Mouse (Mus musculus) brain, embryonic 14.5 days (tissue): Measurements from ENCODE around the gene Mob1a. TPM values are rescaled to one million over a fixed set of nuclear protein-coding genes. Genes with fewer than 3 reads are reported as not detected.

Source experiments
- DNase-seq: peaks from one replicate; pipeline ENCODE4 v3.0.0-alpha.2; 2011; ENCODE audit warnings: low read depth
- CTCF ChIP-seq: fragments of 200-500 bp; IDR thresholded peaks from 2 replicates; pipeline ENCODE4 v1.5.1; 2012; ENCODE audit warnings: inconsistent platforms, mild to moderate bottlenecking, moderate library complexity, borderline replicate concordance; ENCODE audit not compliant: insufficient read depth, insufficient read length; ENCODE audit errors: extremely low read depth
- POLR2A ChIP-seq: fragments of 200-500 bp; IDR thresholded peaks from 2 replicates; pipeline ENCODE4 v1.6.1; 2012; ENCODE audit warnings: mild to moderate bottlenecking, inconsistent platforms, borderline replicate concordance; ENCODE audit not compliant: poor library complexity, insufficient read depth, insufficient read length, severe bottlenecking; ENCODE audit errors: extremely low read depth
- polyA plus RNA-seq: library from polyadenylated mRNA; depleted of rRNA; stranded (reverse); fragments of >200 nt; gene quantifications from 2 replicates; pipeline ENCODE4 v1.2.3, GENCODE M21; 2012

Gene Mob1a
- polyA plus RNA-seq, 1 experiment, result 27.0 TPM

DNA sequence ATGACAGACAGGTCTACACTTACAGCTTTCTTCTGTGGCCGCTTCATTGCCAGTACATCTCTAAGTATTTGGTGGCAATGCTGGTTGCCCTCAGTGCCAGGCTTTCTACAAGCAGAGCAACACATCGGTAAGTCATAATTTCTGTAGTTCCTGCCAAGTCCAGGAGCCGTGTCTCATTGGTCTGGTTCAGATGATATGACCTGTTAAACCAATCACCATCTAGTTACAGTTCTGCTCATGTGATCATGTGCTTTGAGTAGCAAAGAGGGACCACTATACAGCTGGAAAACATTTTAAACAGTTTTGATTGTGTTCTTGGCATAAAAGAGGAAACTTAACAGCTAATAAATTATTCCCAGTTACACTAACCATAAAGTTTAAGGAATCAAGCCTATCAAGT lies 22.1 kb downstream of the Mob1a start:
- no peak for DNase-seq
- TF ChIP-seq CTCF, result no peak
- TF ChIP-seq POLR2A, result no peak

DNA sequence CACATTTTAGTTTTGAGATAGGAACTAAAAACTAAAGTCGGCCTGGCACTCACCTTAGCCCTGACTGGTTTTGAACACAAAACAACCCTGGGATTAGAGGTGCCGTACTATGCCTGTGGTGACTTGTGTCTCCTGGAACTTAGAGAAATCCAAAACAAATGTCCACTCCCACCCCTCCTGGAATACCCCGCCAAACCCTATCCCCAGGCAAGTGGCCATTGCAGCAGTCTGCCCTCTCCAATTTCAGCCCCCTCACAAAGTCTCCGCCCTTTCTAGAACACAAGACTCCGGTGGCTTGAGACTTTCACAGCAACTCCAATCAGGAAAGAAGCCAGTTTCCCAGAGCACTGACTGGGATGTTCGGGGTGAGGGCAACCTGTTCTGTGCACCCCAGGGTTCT lies 23.1 kb downstream of the Mob1a start, which contains the start of gene Bola3:
Gene Bola3, plus strand, starts transcription at position 275 of the 400 bp plus-strand sequence.
- DNase-seq, result no peak
- TF ChIP-seq CTCF (no peak), POLR2A (no peak)

DNA sequence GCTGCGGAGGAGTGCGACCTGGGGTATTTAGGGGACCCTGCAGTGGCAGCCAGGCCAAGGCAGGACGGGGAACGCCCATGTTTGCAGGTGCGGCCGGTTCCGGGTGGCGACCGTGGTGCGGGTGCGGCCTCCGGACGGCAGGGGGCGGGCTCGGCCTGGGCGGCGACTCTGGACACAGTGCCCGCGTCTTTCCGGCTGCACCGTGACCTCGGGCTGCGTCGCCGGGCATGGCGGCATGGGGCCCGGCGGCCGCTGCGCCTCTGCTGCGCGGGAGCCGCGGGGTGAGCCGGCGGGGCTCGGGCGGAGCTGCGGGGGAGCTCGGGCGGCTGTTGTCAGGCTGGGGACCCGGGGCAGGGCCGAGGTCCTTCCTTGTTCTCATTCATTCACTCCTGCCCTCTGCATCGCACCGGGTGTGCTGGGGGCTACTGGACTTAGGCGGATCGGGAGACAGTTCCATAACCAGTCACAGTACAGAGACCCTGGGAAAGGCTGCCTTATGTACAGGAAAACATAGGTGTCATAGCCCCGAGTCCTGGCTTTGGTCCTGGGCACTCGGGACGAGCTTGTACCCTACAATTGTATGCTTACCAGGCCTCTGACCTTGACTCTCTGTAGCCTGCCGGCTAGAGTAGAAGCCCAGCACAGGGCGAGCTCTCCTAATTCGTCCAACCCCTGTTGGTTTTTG lies 23.6 kb downstream of the Mob1a start:
- TF ChIP-seq POLR2A, result peak; percentile 96
- TF ChIP-seq CTCF, result peak; percentile 82
- DNase-seq, result peak; percentile 82

DNA sequence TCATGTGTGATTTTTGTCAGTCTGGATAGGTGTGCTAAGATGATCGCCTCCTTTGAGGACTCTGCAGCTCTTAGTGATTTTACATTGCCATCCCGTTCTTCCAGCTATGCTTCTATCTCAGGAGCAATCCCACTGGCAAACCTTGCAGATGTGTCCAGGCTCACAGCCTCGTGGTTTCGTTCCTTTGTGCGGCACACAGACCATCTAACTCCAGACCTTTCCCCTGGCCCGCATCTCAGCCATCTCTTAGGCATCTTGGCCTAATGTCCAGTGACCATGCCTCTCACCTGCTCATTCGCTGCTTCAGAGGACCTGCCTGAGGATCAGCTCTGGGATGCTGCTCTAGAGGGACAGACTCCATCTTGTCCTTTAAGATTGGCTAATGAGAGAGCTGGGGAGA lies 24.4 kb downstream of the Mob1a start:
- DNase-seq, result no peak
- TF ChIP-seq POLR2A, result no peak
- TF ChIP-seq CTCF, result no peak

DNA sequence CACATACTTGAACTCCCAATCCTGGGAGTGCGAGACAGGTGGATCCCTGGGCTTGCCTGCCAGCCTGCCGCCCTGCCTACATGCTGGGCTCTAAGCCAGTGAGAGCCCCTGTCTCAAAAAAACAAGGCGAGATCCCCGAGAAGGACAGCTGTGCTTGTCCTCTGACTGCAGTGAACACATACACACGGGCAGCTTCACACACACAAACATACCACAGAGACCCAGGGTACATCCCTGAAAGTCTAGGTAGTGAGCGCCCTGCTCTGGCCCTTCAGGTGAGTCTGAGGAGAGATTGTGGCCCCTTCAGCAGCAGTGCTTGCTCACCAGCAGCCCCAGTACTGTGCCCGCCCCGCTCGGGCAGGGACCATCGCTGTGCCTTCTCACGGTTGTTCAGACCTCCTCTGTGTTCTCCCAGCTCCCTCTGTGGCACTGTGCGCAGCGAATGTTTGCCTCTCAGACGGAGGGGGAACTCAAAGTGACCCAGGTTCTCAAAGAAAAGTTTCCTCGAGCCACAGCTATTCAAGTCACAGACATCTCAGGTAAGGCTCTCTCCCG lies 25.1 kb downstream of the Mob1a start:
- no peak for DNase-seq
- TF ChIP-seq POLR2A (no peak), CTCF (no peak)

DNA sequence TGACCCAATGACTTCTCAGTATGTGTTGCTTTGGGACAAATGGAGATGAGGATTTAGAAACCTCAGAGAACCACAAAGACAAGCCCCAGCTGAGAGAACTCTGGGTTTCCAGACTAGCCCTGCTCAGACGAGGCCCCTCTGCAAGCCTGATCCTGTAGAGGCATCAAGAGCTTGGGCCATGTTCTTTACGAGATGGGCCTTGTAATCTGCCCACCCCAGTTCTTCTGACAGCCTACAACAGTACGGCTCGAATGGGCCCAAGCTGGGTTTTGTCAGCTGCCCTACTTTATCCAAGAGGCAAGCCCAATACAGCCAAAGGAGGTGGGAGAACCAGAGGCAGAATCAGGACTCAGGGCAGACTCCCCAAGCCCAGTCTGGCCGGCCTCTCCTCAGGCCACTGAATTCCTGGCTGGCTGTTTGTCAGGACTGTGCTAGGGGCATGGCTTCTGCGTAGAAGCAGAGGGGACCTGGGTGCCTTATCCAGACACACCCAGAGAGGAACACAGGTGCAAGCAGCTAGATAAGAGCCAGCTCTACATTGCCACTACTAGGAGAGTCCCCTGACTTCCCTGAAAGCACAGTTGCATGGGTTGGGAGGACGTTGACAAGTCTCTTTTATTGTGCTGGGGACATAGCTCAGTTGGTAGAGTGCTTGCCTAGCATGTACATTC lies 25.8 kb downstream of the Mob1a start:
- no peak for DNase-seq
- no peak for TF ChIP-seq POLR2A
- TF ChIP-seq CTCF, result no peak

DNA sequence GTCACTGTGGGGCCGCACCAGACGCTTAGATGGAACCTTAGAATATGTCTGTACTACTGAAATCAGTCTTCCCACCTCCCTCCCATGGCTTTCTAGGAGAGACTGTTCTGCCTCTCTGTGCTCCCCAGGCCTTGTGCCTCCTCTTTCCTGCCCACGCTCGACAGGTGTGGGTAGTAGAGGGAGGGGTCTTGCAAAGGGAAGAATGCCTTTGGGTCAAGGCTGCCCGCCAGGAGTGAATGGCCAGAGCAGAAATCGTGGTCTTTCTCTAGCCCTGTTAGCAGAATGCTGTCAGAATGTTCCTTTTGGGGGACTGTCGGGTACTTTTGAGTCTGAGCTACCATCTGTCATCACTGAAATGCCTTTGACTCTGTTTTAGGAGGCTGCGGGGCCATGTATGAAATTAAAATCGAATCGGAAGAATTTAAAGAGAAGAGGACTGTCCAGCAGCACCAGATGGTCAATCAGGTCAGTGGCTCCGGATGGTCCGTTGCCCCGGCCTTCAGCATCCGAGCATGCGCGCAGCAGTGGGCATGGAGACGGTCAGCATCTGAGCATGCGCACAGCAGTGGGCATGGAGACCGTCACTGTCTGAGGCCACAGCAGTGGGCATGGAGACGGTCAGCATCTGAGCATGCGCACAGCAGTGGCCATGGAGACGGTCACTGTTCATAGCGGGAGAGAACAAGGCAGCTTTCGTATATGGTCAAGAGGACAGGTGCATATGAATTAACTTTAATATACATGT lies 27.0 kb downstream of the Mob1a start:
- no peak for TF ChIP-seq CTCF
- TF ChIP-seq POLR2A, result no peak
- DNase-seq, result no peak

DNA sequence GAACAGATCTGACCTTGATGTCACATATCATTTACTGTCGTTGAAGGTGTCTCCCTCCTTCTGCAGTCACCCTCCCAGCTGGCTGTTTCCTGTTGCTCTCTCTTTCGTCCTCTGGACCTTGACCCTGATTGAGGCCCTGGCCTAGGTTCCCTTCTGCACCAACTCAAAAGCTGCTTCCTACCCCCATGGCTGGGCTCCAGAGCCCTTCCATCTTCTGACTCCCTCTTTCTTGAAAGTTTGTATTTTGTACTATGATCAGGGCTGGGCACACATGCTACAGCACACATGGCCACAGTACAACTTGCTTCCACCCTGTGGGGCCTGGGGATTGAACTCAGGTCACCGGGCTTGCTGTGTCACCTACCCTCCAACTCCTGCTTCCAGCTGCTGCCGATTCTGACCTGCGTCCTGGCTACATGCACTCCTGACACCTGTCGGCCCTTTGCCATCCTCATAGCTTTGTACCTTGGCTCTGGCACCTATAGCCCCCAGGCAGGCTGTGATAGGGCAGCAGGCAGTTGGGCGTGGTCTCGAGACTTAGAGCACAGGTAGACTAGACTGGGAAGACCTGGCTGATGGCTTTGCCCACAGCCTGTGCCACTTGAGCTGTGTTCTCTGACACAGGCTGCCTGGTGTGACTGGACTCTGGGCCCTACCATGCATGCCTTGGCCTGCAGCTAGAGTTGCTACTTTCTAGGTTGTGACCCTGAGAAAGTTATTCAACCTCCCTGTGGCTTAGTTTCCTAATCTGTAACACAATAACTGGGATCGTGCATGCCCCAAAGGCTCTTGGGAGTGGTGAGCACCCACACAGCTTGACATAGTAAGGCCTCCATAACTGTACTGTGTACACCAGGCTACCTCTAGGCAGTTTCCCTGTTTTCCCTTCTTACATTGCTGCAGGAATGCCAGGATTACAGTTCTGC lies 29.3 kb downstream of the Mob1a start:
- DNase-seq, result no peak
- TF ChIP-seq CTCF (no peak), POLR2A (no peak)

DNA sequence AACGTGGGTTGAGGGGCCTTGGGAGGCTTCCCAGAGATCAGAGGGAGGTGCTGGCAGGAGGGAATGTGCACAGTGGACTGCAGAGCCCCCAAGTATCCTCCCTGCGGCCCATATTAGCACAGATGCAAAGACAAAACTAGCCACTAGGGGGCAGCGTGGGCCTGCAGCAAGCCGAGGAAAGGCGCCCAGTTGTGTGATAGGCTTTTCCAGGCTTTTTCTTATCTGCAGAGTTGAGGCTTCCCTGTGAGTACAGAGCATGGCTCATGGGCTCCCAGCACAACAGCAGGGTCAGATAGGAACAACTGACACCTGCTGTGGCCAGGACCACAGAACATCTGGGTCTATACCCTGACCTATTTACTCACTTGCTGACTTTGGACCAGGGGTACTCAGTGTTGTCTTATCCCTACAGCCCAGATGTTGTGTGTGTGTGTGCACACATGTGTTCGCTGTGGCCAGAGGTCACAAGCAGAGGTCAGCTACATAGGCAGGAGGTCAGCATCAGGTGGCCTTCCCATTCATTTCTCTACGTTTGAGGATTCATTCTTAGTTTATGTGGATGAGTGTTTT lies 30.8 kb downstream of the Mob1a start:
- DNase-seq, result peak; percentile 88
- TF ChIP-seq CTCF (peak; percentile 97), POLR2A (no peak)

DNA sequence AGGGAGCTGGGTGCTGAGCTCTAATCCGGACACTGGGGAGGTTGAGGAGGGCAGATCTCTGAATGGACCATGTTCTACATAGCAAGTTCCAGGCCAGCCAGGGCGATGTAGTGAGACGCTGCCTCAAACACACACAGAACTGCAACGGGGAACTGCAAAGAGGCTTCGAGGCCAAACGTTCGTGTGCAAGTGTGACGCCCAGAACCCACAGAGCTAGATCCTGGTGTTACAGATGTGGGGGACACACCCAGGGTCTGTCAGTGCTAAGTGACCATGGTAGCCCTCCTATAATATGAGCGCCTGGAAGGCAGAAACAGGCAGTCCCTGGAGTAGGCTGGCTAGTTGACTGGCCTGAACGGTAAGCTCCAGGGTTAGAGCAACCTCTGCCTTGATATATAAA lies 31.6 kb downstream of the Mob1a start:
- no peak for DNase-seq
- no peak for TF ChIP-seq POLR2A
- no peak for TF ChIP-seq CTCF

DNA sequence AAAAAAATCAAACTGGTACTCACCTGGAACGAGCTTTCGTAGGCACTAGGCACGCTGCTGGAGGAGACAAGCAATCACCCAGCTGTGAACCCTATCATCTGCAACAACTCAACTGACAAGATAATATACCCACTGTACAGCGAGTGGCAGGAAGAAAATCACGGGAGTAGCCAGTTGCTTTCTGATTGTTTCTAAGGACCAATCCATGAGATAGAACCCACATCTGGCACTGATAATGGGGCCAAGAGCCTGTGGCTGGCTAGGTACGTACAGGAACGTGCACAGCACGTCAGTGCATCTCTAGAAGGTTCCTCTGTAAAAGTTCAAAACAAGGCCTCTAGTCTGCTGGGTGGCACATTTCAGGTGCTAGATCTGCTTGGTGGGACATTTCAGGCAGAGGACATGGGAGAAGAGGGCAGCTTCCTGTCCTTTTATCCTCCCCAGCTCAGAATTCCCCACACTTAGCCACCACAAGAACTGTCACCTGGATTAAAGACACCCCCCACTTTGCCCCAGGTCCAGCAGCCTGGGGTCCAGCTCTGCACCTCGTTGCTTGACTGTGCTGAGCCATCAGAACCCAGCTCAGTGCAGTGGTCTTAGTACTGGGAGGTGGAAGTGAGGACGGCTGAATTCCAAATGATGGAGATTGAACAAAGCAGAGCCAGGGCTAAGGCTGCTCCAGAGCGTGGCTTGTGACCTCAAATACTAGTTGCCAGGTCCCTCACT lies 35.9 kb downstream of the Mob1a start:
- TF ChIP-seq CTCF, result no peak
- no peak for TF ChIP-seq POLR2A
- DNase-seq, result no peak
